Mouse (Mus musculus): Measurements from ENCODE around the gene Zwint.

- TF ChIP-seq CTCF (IDR thresholded peaks at IDR 0.05; ENCODE audit: borderline replicate concordance, insufficient read depth, low read length), result no peak
- TF ChIP-seq POLR2A (IDR thresholded peaks at IDR 0.05; ENCODE audit: low read depth, low read length), result no peak
Observed at GRCm38 (mm10) chr10:72623561-72623960, 31.1 kb upstream of the Zwint start.
